Mouse (Mus musculus) cerebellum, postnatal 25 days (tissue): ENCODE measurements at regions not wholly inside any gene's neighbourhood (a gene's known extent, or its start where the extent isn't known, plus 50 kb on each side); places are given as distances from the start of the nearest gene placed in this dataset.

Experiments
- DNase-seq, 2 experiments: peaks; one replicate each; pipeline ENCODE4 v3.0.0; 2021; ENCODE audit warnings: mixed read lengths in 2 of 2

GRCm38 (mm10) chr10:126483479-126483878 lies 417.7 kb downstream of the Atp23 start:
- DNase-seq, result no peak

DNA sequence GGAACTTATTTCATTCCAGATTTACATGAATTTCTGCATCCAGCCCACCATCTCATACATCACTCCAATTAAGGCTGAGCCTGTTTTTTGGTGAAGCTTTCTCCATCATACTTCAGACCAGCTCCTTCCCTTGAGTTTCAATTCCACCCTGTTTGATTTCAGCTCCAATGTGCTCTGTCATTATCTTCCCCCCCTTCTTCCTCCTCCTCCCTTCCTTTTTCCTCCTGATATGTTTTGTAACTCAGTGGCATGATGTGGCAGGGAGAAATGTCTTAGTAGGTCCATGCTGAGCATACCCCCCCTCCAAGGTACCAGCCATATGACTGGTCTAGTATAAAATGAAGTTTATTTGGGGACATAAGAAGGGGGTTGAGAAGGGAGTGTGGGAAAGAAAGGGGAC lies 420.8 kb downstream of the Atp23 start:
- no peak for DNase-seq

DNA sequence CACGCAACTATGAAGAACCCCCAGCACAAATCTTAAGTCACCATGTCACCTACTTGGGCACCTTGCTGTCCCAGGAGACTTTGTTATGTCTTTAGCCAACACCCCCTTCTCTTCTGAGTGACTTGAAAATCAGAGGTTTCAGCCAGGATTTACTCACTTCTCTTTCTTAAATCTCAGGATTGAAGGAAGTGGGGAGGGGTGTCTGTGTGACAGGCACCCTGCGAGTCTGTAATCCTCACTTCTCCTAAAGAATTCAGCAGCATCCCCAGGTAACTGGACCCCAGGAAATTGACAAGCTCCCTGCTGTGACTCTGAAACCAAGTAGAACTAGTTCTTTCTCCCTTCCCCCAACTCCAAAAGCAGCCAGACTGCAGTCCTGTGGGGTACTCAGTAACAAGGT lies 421.4 kb downstream of the Atp23 start:
- no peak for DNase-seq

- no peak for DNase-seq
Observed at GRCm38 (mm10) chr10:126473050-126473719, 428.0 kb downstream of the Atp23 start.

- DNase-seq, result no peak
Observed at GRCm38 (mm10) chr10:126470838-126471491, 430.2 kb downstream of the Atp23 start.

- no peak for DNase-seq
Observed at GRCm38 (mm10) chr10:126462770-126463169, 438.4 kb downstream of the Atp23 start.

DNA sequence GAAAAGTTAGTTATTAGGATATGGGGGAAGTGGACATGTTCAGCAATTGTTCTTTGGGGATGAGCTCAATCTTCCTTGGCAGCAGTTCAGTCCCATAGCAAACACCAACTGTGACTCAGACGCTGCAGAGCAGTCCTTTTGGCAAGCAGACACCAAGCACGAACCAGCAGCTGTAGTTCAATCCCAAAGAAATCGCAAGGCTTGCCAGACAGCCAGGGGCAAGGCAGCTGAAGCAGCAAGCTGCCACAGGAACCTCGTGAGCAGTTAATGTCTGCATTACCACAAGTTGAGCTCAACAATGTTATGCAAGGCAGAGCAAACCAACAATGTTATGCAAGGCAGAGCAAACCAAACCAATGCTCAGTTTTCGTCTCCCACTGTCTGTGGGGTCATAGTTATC lies 442.6 kb downstream of the Atp23 start:
- DNase-seq, result peak in 1 of 2 experiments; percentile 10

DNA sequence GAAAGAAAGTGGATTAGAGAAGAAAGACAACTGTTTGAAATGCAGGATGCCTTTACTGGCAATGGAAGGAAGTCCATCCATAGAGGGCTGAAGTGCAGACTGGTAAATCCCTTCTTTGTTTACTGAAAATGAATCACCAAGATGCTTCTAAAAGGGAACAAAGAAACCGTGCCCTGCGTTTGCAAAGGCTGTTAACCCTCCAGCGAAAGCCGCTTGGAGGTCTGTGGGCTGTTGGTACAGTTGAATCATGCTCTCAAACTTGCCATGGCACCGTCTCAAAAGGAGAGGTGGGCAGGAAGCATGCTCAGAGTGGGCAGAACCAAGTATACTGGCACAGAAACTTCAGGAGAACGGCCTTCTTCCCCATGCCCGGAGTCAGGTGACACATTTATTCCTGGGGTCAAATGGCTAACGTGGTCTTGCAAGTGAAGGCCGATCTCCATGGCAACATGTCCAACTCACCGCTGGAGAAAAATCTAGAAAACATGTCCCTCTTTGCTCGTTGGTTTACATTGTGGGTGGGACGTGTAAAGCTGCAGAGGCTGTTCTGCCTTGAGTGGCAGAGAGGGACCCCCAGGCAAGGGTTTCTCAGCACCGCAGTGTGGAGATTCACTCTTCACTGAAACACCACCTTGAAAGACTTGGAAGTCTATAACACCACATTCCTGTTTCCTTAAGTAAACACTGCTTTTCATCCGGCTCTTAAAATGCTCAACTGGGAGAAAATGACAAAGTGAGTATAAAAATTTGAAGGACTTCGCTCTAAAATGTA lies 448.2 kb downstream of the Atp23 start:
- no peak for DNase-seq

DNA sequence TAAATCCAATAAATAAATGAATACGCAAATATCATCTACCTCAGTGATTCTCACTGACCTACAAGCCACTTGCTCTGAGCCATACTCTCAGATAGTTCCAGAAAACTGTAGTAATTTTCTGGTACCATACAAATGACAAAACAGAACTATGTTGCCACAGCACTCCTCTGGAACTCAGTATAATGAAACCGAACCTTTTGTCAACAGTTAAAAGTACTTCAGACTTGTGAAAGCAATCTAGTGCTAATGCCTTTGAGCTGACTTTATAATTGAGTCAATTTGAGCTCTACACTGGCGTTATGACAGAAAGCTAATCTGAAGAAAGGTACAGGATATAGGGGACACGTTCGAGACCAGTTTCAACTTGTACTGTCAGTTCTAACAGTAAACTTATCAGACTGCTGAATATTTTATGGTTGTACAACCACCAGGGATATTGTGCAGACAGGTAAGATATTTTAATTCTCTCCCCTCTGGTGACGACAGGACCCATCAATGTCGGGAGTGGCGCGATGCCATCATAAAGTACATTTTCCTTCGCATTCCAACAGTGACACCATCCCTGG lies 449.0 kb downstream of the Atp23 start:
- no peak for DNase-seq

DNA sequence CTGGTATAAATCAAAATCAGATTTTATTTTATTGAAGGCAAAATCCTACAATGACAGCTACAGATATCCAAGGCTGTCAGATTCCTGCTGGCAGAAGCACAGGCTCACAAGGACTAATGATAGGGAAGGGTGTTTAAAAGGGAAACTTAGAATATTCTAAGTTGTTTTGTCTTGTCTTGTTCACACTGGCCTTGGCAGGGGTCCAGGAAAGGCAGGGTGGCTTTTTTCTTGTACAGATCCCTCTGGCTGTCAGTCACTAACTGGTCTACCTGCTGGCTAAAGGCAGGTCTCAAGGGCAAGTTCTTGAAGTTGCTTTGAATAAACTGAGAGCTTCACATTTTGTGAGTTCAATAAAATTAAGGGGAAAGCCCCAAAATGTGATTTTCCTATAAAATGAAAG lies 465.3 kb downstream of the Lrig3 start:
- peak in 1 of 2 experiments; percentile 17 for DNase-seq

DNA sequence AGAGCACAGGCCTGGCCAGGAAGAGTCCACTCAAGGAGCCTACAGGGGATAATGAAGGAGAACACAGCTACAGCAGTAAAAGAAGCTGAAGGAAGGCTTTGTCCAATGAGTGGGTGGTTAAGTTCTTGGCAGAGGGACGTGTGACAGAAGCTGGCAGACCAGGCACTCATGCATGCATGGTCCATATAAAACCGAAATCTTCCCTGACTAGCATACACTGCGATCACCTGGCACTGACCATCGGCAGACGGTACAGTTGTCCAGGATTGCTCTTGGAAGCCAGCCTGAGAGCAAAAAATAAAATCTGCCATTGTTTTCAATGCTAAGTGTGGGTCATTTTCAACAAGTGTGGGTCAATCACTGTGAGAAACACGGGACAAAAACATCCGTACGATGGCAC lies 464.4 kb downstream of the Lrig3 start:
- peak; percentile 39 to 54 for DNase-seq

- DNase-seq, result no peak
Observed at GRCm38 (mm10) chr10:126429502-126429901, 463.5 kb downstream of the Lrig3 start.

- no peak for DNase-seq
Observed at GRCm38 (mm10) chr10:126422066-126422465, 456.1 kb downstream of the Lrig3 start.

DNA sequence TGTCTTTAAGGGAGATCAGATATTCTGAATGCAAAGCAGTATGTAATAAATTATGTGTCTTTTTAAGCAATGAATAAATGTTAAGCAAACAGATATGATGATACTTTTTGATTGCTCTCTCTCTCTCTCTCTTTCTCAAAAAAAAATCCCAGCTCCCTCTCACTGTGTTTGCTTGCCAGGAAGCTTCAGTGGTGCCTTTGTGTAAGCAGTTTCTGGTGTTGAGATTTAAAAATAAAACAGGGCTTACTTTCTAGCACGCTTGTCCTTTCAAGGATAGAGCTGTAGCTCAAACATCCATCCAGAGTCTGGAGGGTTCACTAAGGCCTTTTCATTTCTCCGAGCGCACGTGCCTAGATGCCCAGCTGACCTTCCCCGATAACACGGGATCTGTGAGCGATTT lies 447.8 kb downstream of the Lrig3 start:
- DNase-seq, result no peak

DNA sequence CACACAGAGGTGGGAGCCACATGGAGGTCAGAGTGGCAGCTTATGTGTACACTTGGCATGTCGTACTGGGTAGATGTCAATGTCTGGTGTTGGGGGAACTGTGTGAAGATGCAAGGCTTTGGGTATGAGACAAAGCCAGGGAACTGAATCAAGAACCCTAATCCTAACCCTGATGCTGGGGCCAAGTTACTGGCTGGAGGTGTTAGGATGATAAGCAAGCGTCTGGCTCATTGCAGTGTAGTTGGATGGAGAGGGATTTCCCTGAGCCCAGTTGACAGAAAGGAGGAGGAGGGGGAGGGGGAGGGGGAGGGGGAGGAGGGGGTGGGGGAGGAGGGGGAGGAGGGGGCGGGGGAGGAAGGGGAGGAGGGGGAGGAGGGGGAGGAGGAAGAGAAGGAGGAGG lies 426.3 kb downstream of the Lrig3 start:
- no peak for DNase-seq

GRCm38 (mm10) chr10:126391770-126392169 lies 425.8 kb downstream of the Lrig3 start:
- DNase-seq, result no peak

DNA sequence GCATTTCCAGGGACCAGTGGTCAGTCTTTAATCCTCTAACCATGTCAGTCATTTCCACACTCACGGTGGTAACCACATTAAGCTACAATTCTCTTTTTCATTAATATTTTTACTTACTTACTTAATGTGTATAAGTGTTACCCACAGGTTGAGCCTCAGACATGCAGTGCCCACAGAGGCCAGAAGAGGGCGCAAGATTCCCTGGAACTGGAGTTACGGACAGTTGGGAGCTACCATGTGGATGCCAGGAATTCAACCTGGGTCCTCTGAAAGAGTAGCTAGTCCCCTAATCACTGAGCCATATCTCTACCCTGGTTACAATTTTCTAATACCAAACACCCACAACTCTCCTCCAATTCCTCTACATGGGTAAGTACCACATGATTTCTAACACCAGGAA lies 420.5 kb downstream of the Lrig3 start:
- DNase-seq, result no peak

DNA sequence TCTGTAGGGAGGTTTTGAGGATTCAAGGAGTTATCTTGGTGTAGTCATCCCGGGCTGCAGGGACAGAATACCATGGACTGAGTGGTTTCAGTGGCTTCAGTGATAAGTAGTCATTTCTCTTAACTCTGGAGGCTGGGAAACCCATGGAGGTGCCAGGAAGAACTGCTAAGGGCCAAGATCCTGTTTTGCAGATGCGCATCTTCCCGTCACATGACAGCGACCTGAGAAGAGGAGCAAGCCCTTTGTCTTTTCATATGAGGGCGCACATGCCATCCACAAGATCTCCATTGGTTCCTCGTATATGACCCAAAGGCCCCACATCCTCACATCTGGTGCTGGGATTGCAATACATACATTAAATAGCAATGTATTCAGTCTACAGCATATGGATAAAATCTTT lies 419.7 kb downstream of the Lrig3 start:
- DNase-seq, result no peak

- no peak for DNase-seq
Observed at GRCm38 (mm10) chr10:126380381-126380780, 414.4 kb downstream of the Lrig3 start.

- DNase-seq, result no peak
Observed at GRCm38 (mm10) chr10:126379239-126379638, 413.3 kb downstream of the Lrig3 start.

DNA sequence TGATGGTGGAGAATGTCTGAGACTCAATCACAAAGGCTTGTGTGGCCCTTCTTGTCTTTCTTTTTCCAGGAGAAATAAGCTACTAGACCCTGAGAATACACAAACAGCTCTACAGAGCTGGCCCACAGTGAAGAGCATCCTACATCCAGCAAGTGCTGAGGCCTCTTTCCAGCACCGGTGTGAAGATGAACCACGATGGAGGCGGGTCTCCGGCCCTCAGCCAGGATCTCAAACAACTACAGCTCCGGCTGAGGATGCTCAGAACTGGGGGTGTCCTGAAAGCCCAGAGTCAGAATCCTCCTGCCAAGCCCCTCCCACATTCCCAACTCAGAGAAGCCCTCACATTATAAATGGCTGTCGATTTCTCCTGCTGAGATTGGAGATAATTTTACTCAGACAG lies 407.9 kb downstream of the Lrig3 start:
- no peak for DNase-seq

DNA sequence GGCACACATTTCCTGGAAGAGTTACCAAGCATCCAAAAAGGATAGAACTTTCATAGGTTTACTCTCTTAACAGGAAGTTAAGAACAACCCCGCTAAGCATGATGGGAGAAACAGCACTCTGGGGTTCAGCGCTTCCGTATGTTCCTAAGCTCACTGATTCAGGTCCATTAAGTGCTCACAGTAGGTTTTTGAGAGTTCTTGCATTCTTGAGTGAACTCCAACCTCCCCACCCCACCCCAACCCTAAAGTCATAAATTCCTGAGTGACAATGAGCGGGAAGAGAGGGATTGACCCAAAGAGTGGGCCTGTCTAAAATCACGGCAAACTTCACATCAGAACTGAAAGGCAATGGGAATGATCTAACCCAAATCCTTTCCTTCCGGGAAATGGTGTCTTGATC lies 405.9 kb downstream of the Lrig3 start:
- no peak for DNase-seq

GRCm38 (mm10) chr10:126349076-126349475 lies 383.1 kb downstream of the Lrig3 start:
- DNase-seq, result no peak

DNA sequence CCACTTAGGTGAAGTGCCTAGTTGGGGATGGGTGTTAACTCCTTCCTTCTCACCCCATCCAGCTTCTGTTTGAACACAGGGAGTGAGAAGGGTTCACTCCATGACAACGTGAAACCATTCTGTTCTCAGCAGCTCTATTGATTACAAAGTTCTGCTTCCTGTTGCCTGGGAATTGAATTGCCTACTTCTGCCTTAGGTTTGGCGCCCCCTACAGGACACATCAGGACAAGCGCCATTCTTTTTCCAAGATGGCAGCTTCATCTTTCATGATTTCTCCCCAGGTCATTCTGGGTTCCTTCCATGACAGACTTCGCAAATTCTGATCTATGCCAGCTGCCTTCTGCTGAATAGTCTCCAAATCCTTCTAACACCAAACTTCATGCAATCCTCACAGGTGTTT lies 371.5 kb downstream of the Lrig3 start:
- no peak for DNase-seq
